Mouse (Mus musculus) limb, embryonic 15.5 days (tissue): ENCODE results near the gene Ucp2. TPM values are rescaled to one million over a fixed set of nuclear protein-coding genes. Genes with fewer than 3 reads are reported as not detected.
A peak's percentile ranks its signal among the peaks of the same experiment; 100 is the strongest.
"Not testable (repeated sequence)": the region's sequence is repeated elsewhere in the genome, so short reads cannot be mapped to it uniquely, and the experiment has no call there.

ENCODE experiments used
- ATAC-seq: fragments of 200-750 bp; cut with Nextera tagmentation; 2 replicates; pipeline ENCODE4 v1.8.0; 2017; ENCODE audit warnings: low read depth, moderate TSS enrichment; ENCODE audit not compliant: insufficient number of reproducible peaks, low FRiP score, low TSS enrichment
- H3K27ac ChIP-seq: fragments of 300-500 bp; sonication (generic); 2 replicates; pipeline ENCODE4 v1.5.1; 2015; ENCODE audit warnings: moderate library complexity, mild to moderate bottlenecking, inconsistent platforms
- H3K27me3 ChIP-seq: fragments of 300-500 bp; sonication (generic); 2 replicates; pipeline ENCODE4 v1.6.1; 2015; ENCODE audit warnings: inconsistent platforms
- H3K36me3 ChIP-seq: fragments of 300-500 bp; sonication (generic); 2 replicates; pipeline ENCODE4 v1.6.1; 2015; ENCODE audit warnings: inconsistent platforms
- H3K4me1 ChIP-seq: fragments of 300-500 bp; sonication (generic); 2 replicates; pipeline ENCODE4 v1.6.1; 2015; ENCODE audit warnings: inconsistent platforms
- H3K4me2 ChIP-seq: fragments of 300-500 bp; sonication (generic); 2 replicates; pipeline ENCODE4 v1.6.1; 2015; ENCODE audit warnings: mild to moderate bottlenecking, inconsistent platforms
- H3K4me3 ChIP-seq: fragments of 300-500 bp; sonication (generic); 2 replicates; pipeline ENCODE4 v1.5.1; 2015; ENCODE audit warnings: mild to moderate bottlenecking, inconsistent platforms
- H3K9ac ChIP-seq: fragments of 300-500 bp; sonication (generic); 2 replicates; pipeline ENCODE4 v1.6.1; 2015; ENCODE audit warnings: inconsistent platforms
- H3K9me3 ChIP-seq: fragments of 300-500 bp; sonication (generic); 2 replicates; pipeline ENCODE4 v1.6.1; 2016; ENCODE audit warnings: inconsistent platforms
- WGBS: fragments of 180-500 bp; shearing (Covaris S2); methylation state at CpG from one replicate; pipeline ENCODE4 v1.1.7; 2015; 5-methylcytosine and 5-hydroxymethylcytosine counted together
- polyA plus RNA-seq: library from polyadenylated mRNA; unstranded; fragments of >200 nt; fragmentation: Nextera tagmentation; extraction: Ambion mirVana; gene quantifications from 2 replicates; pipeline ENCODE4 v1.2.1, GENCODE M21; 2015

The Ucp2 gene
- polyA plus RNA-seq, 1 experiment from 2014 or later = 141 TPM

DNA sequence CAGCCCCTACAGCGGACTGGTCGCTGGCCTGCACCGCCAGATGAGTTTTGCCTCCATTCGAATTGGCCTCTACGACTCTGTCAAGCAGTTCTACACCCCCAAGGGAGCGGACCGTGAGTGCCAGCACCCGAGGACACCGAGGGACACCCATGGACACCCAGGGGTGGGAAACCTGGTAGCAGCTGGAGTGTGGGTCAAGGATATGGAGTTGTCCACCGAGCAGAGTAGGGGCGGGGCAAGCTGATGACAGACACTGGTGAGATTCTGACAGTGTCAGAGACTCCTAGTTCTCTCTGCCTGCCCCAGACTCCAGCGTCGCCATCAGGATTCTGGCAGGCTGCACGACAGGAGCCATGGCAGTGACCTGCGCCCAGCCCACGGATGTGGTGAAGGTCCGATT is 13.0 kb upstream of the Ucp2 start:
- WGBS = 80% methylated on average over 17 of the region's 17 CpGs
- Histone ChIP-seq H3K9me3 (no peaks in the 10 kb centered on the region), H3K27me3 (no peaks in the 10 kb centered on the region), H3K4me2 (no peak overlapping the region), H3K4me3 (no peak overlapping the region), H3K36me3 (no peaks in the 10 kb centered on the region), H3K9ac (no peak overlapping the region), H3K4me1 (0 out of 2 replicates have a peak, but pooled peaks cover 2% of the 10 kb centered on the region), H3K27ac (no peak overlapping the region)
- no peak for ATAC-seq

DNA sequence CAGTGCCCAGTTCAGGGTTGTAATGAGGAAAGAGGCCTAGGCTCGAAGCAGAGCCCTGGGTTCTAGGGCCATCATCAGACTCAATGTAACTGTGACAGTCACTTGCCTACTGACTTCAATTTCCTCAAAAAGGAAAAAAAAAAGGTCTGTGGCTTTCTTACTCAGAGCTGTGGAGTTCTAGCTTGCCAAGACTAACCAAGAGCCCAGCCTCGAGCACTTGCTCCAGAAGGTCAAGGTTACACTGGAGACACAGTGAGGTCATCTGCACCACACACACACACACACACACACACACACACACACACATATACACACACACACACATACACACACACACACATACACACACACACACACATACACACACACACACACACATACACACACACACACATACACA is 11.1 kb upstream of the Ucp2 start:
- WGBS = 72% methylated on average over 2 of the region's 2 CpGs
- H3K36me3 ChIP-seq, H3K27ac ChIP-seq, ATAC-seq, H3K27me3 ChIP-seq, H3K4me1 ChIP-seq, H3K4me3 ChIP-seq, H3K9ac ChIP-seq, H3K9me3 ChIP-seq, H3K4me2 ChIP-seq: not testable (repeated sequence)

DNA sequence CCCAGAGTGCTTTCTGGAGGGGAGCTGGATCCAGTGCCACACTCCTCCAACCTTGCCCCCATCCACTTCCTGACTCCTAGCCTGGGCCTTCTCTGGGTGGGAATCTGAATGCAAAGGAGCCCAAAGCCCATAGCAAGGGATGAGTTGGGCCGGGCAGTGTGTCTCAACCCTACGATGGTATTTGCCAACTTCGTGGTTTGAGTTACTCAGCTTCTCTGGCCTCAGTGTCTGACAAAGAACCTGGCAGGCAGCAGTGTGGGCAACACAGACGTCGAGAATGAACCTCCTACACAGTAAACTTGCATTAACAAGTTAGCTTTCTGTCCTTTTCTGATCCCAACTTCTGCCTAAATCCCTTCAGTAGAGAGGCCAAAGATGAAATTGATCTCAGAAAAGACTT is 8.6 kb upstream of the Ucp2 start:
- Histone ChIP-seq H3K36me3 (no peaks in the 10 kb centered on the region), H3K27me3 (no peaks in the 10 kb centered on the region), H3K4me2 (no peak overlapping the region), H3K27ac (no peak overlapping the region), H3K4me1 (0 out of 2 replicates have a peak, but pooled peaks cover 2% of the 10 kb centered on the region), H3K4me3 (no peak overlapping the region), H3K9ac (no peak overlapping the region), H3K9me3 (no peaks in the 10 kb centered on the region)
- ATAC-seq = no peak
- 72% methylated on average over 5 of the region's 5 CpGs for WGBS

DNA sequence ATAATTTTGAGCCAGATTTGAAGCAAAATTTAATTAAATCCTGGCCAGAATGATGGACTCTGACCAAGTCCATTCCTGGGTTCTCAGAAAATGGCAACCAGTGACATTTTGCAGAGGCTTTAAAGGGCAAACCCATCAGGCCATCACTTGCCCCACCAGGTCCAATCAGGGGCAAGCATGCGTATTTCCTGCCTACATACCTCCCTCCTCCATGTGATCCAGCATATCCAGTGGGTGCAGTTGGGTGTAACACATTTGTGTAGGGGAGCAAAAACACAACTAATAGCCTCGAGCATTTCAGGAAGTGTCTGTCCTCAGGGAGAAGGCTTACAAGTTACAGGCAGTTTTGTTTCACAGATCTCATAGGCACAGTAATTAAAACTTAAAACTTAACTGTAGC is 5.8 kb upstream of the Ucp2 start:
- Histone ChIP-seq H3K36me3 (no peaks in the 10 kb centered on the region), H3K4me3 (no peak overlapping the region), H3K27me3 (no peaks in the 10 kb centered on the region), H3K9ac (no peak overlapping the region), H3K9me3 (no peaks in the 10 kb centered on the region), H3K27ac (no peak overlapping the region), H3K4me2 (no peak overlapping the region), H3K4me1 (0 out of 2 replicates have a peak, but pooled peaks cover under 1% of the 10 kb centered on the region)
- ATAC-seq = no peak
- WGBS = 53% methylated on average over 2 of the region's 2 CpGs

DNA sequence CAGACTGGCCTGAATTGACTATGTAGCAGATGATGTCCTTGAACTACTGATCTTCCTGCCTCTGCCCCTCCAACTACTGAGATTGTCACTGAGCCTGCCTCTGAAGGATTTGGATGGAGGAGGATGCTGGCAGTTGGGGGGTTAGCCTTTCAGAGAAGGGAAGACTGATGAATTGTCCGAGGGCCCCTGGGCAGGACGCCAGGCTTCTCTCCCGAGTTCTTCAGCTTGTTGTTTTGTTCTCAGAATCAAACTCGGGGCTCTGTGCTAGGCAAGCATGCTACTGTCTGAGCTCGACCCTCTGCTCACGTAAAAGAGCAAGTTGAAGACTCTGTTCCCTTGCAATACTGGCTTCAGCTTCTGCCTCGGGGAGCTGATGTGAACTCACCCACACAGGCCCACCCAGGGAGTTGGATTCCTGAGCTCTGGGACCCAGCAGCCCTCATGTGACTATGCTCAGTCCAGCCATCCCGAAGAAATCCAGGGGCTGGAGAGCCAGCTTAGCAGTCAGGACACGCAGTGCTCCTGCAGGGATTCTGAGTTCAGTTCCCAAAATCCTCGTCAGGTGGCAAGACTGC is 4.6 kb upstream of the Ucp2 start:
- Histone ChIP-seq H3K27me3 (no peaks in the 10 kb centered on the region), H3K4me1 (peaks cover 13% of the 10 kb centered on the region), H3K27ac (no peak overlapping the region), H3K36me3 (no peaks in the 10 kb centered on the region), H3K9ac (no peak overlapping the region), H3K9me3 (no peaks in the 10 kb centered on the region), H3K4me2 (no peak overlapping the region), H3K4me3 (no peak overlapping the region)
- ATAC-seq = no peak
- WGBS = 31% methylated on average over 10 of the region's 10 CpGs

DNA sequence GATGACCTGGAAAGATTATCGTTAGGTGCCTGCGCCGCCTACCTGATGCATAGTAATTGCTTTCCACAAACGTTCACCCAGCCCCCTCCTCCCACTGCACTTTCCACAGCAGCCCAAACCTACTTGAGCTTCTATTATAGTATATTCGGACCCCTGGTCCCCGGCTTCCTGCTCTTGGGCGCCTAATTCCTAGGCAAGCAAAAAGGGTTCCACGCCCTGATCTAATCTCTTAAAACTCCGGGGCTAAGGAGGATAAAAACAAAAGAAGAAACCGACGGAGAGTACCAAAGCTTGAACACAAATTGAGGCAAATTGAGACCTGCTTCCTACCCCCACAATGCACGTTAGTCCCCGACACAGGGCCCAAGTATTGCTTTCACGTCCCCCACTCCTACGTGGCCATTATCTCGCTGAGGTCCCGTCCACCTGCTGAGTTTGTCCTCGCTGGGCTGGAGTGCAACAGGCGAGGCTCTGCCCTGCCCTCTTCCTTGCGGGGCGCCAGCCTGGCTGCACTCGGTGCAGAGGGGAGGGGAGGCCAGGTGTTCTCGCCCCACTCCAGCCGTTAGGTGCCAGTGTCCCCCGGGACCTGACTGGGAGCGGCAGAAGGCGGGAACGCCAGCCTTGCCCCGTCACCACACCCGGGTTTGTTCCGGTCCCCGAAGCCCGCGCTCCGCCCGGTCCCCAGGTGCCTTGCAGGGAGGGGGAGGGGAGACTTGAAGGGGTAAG is 583 bp upstream of the Ucp2 start:
- ATAC-seq = no peak

DNA sequence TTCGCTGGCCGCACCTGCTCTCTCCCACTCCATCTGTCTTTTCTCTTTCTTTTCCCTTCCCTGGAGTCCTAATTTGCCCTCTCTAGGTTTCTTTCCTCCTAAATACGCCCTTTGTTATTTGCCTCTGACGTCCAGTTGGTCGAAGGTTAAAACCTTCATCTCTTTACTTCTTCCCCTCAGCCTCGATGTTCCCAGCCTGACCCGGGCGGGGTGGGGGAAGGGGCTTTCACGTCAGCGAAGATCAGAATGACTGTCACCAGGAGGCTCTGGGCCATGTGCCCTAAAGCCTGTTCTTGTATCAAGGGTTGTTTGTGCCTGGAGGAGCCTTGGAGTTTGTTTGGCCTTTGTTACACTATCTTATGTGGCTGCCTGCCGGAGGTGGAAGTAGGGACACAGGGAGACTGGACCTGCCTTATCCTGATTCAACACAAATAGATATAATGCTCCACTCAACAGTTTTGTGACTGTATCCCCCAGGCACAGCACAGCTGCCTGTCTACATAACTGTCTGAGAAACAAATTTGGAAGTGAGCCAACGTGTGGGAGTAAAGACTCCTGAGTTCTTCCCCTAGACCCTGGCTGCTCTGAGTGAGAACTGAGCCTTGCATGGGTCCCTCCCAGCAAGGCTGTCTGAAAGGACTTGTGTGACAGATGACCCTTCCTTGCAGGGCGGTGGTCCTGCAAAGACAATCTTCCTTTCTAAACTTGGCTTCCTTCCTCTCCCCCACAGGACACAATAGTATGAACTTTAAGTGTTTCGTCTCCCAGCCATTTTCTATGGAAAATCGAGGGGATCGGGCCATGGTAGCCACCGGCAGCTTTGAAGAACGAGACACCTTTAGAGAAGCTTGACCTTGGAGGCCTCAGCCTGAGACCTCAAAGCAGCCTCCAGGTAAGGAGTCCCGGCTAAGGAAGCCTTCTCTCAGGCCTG is 612 bp downstream of the Ucp2 start:
- 29% methylated on average over 19 of the region's 19 CpGs for WGBS
- Histone ChIP-seq H3K36me3 (peaks cover 16% of the 10 kb centered on the region), H3K9me3 (no peaks in the 10 kb centered on the region), H3K27me3 (no peaks in the 10 kb centered on the region), H3K4me1 (peaks cover 41% of the 10 kb centered on the region), H3K27ac (peak overlapping the region; percentile 61; the same call in 1 of the 2 replicates), H3K4me3 (peak overlapping the region; percentile 49), H3K4me2 (peak overlapping the region; percentile 86), H3K9ac (0 out of 2 replicates have a peak overlapping the region, but pooled peaks have one; percentile 15)
- ATAC-seq = no peak

More for the DNA sequence above, 583 bp upstream of the Ucp2 start:
- Histone ChIP-seq H3K9ac (peak overlapping the region; percentile 27; the same call in 1 of the 2 replicates), H3K4me1 (peaks cover 41% of the 10 kb centered on the region), H3K27ac (peak overlapping the region; percentile 61; the same call in 1 of the 2 replicates), H3K4me2 (peak overlapping the region; percentile 86), H3K36me3 (peaks cover 4% of the 10 kb centered on the region), H3K9me3 (no peaks in the 10 kb centered on the region), H3K4me3 (peak overlapping the region; percentile 49), H3K27me3 (no peaks in the 10 kb centered on the region)
- WGBS = 3% methylated on average over 35 of the region's 36 CpGs

DNA sequence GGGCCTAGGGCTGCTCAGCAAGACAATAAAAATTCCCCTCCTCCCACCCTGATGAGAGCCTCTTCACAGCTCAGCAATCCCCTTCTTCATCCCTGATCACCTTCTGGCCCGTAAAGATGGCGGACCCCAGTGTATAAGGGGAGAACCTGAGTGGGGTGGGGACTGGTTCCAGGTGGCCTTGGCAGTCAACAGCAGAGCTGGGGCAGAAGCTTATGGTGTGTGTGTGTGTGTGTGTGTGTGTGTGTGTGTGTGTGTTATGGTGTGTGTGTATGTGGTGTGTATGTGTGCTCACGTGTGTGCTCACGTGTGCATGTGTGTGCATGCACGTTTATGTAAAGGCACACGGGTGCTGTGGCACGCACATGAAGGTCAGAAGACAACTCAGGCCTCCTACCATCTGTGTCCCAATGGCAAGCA is 1.3 kb downstream of the Ucp2 start:
- Histone ChIP-seq H3K4me2 (peak overlapping the region; percentile 86), H3K4me3 (peak overlapping the region; percentile 49), H3K27me3 (no peaks in the 10 kb centered on the region), H3K27ac (0 out of 2 replicates have a peak overlapping the region, but pooled peaks have one; percentile 30), H3K9ac (0 out of 2 replicates have a peak overlapping the region, but pooled peaks have one; percentile 15), H3K36me3 (peaks cover 21% of the 10 kb centered on the region), H3K4me1 (peaks cover 41% of the 10 kb centered on the region), H3K9me3 (no peaks in the 10 kb centered on the region)
- WGBS = 80% methylated on average over 7 of the region's 7 CpGs
- no peak for ATAC-seq

DNA sequence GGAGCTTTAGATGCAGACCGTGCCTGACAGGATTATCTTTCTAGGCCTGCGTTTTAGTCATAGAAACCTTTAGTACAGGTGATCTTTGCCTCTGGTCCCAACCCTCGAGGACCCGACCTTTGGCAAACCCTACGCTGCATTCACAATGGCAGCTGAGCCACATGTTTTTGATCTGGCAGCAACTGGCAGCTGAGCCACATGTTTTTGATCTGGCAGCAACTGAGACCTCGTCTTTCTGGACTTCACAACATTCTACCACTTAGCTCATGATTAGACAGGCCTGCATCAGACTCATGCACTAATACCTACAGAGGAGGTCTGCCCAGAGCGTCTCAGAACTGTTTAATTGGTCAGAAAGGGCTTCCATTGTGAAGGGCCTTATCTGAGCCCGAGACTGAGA is 1.9 kb downstream of the Ucp2 start:
- Histone ChIP-seq H3K36me3 (peaks cover 24% of the 10 kb centered on the region), H3K4me2 (peak overlapping the region; percentile 86), H3K9ac (no peak overlapping the region), H3K4me3 (peak overlapping the region; percentile 49), H3K9me3 (no peaks in the 10 kb centered on the region), H3K27ac (peak overlapping the region; percentile 61), H3K27me3 (no peaks in the 10 kb centered on the region), H3K4me1 (peaks cover 41% of the 10 kb centered on the region)
- no peak for ATAC-seq
- WGBS = 20% methylated on average over 8 of the region's 8 CpGs

DNA sequence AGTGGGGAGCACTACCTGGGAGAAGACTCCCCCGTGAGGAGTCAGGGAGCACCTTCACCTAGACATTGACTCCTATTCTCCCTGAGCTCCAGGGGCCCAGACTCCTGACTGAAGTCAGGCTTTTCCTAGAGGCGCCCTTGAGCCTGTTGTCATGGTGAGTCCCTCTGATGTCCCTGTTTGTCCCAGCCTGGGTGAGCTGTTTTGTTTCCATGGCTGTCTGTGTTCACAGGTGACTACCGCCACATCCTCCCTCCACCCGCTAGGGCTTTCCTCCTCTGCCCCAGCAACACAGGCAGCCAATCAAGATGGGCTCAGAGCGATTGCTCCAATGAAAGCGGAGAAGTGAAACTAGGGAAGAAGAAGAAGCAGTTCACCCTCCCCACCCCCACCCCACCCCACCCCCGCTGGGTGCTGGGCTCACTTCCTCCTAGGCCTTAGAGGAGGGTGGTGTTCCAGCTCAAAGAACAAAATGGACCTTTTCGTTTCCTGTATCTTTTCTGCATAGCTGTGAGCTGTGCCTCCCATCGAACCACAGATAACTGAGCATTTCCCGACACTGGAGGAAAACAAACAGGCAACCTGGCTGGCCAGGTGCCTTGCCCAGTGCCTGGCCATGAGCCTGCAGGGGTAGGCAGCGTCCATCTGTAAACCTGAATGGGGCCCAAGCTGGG is 2.6 kb downstream of the Ucp2 start:
- Histone ChIP-seq H3K9ac (no peak overlapping the region), H3K4me1 (peaks cover 45% of the 10 kb centered on the region), H3K4me3 (peak overlapping the region; percentile 49), H3K27ac (peak overlapping the region; percentile 61), H3K36me3 (peaks cover 24% of the 10 kb centered on the region), H3K27me3 (no peaks in the 10 kb centered on the region), H3K4me2 (peak overlapping the region; percentile 86), H3K9me3 (no peaks in the 10 kb centered on the region)
- WGBS = 28% methylated on average over 11 of the region's 11 CpGs
- ATAC-seq = no peak

DNA sequence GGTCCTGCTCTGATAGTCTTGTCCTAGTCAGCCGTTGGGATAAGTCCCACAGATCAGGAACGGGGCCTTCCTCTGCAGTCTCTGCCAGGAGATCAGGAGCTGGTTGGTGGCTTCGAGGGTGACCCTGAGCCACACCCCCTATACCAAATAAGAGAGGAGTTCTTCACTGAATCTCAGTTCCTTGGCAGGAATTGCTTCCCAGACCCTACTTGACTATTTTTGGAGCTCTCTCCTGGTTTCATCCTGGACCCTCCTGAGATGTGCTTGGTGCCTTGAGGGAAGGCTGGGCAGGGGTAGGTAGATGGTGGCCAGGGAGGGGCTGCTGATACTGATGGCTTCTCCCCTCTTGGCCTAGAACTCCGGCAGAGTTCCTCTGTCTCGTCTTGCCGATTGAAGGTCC is 3.2 kb downstream of the Ucp2 start:
- Histone ChIP-seq H3K4me3 (no peak overlapping the region), H3K27ac (0 out of 2 replicates have a peak overlapping the region, but pooled peaks have one; percentile 39), H3K4me2 (peak overlapping the region; percentile 86; the same call in 1 of the 2 replicates), H3K4me1 (peaks cover 45% of the 10 kb centered on the region), H3K9me3 (no peaks in the 10 kb centered on the region), H3K27me3 (no peaks in the 10 kb centered on the region), H3K9ac (no peak overlapping the region), H3K36me3 (peaks cover 24% of the 10 kb centered on the region)
- ATAC-seq = no peak
- 63% methylated on average over 6 of the region's 6 CpGs for WGBS
